Comparison of ENCODE assay signal across 8 mouse cellular contexts in the genomic region with DNA sequence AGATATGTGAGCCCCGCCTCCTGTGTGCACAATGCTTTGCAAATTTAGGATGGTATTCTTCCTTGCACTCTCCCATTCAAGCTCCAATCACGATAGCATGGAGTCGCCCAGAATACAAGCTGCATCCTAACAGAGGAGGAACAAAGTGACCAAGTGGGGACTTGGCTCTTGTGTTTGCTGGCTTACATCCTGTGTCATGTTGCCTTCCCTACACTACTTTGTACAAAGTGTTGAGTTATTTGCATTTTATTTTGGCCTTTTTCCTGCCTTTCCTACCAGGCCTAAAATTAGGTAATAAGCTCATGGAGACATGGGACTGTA.
A peak's percentile ranks its signal among the peaks of the same experiment; 100 is the strongest.
DNase-seq lines count a peak whose midpoint lies in the region; ATAC-seq lines count a peak whose summit lies in the region.

No protein-coding gene starts in this region.

- no peaks in the 10 kb centered on the region for H3K36me3 ChIP-seq in lung, embryonic 15.5 days
- no peaks in the 10 kb centered on the region for H3K36me3 ChIP-seq in forebrain, embryonic 13.5 days (ENCODE audit: poor library complexity, severe bottlenecking)
- no peaks in the 10 kb centered on the region for H3K36me3 ChIP-seq in limb, embryonic 11.5 days (ENCODE audit: control insufficient read depth, insufficient read depth, low read length)
- H3K36me3 ChIP-seq in neural tube, embryonic 14.5 days (ENCODE audit: control insufficient read depth, insufficient read depth, low read length), result no peaks in the 10 kb centered on the region

- ATAC-seq in lung, embryonic 15.5 days (ENCODE audit: borderline replicate concordance, extremely low read depth, low FRiP score, low TSS enrichment), result no peak
- ATAC-seq in forebrain, embryonic 13.5 days, result no peak
- ATAC-seq in limb, embryonic 11.5 days (ENCODE audit: insufficient number of reproducible peaks, low FRiP score, low TSS enrichment, low read depth), result no peak
- no peak for ATAC-seq in neural tube, embryonic 14.5 days (ENCODE audit: low read depth)

- H3K4me2 ChIP-seq in lung, embryonic 15.5 days, result peak overlapping the region; percentile 83
- H3K4me2 ChIP-seq in forebrain, embryonic 13.5 days, result peak overlapping the region; percentile 81
- peak overlapping the region; percentile 94 for H3K4me2 ChIP-seq in limb, embryonic 11.5 days (ENCODE audit: low read depth, severe bottlenecking)
- H3K4me2 ChIP-seq in neural tube, embryonic 14.5 days (ENCODE audit: low read depth, low read length), result peak overlapping the region; percentile 79

- no peak overlapping the region for H3K9ac ChIP-seq in lung, embryonic 15.5 days
- H3K9ac ChIP-seq in forebrain, embryonic 13.5 days, result peak overlapping the region; percentile 66; the same call in 1 of the 2 replicates
- H3K9ac ChIP-seq in limb, embryonic 11.5 days (ENCODE audit: low read length), result no peak overlapping the region
- H3K9ac ChIP-seq in neural tube, embryonic 14.5 days (replicated peaks; ENCODE audit: low read depth, low read length), result peak overlapping the region; percentile 51

- 17% methylated on average over 3 of the region's 3 CpGs for WGBS in lung, embryonic 15.5 days
- 1% methylated on average over 3 of the region's 3 CpGs for WGBS in forebrain, embryonic 13.5 days
- WGBS in limb, embryonic 11.5 days, result 11% methylated on average over 3 of the region's 3 CpGs
- WGBS in neural tube, embryonic 14.5 days, result 4% methylated on average over 3 of the region's 3 CpGs

- DNase-seq in lung, postnatal 10 days, result no peak
- no peak for DNase-seq in limb, embryonic 11.5 days (ENCODE audit: low spot score)
- DNase-seq in cerebellum, adult 11-12 months, result no peak
- no peak for DNase-seq in gastrocnemius, postnatal 14 days
- DNase-seq in thymus, postnatal 25 days, result no peak

- peaks cover 21% of the 10 kb centered on the region; the same call in 1 of the 2 replicates for H3K27me3 ChIP-seq in lung, embryonic 15.5 days
- H3K27me3 ChIP-seq in forebrain, embryonic 13.5 days, result no peaks in the 10 kb centered on the region
- no peaks in the 10 kb centered on the region for H3K27me3 ChIP-seq in limb, embryonic 11.5 days (ENCODE audit: control insufficient read depth, insufficient read depth, low read length)
- H3K27me3 ChIP-seq in neural tube, embryonic 14.5 days (ENCODE audit: control insufficient read depth, insufficient read depth, low read length), result no peaks in the 10 kb centered on the region

- H3K4me1 ChIP-seq in lung, embryonic 15.5 days, result peaks cover 22% of the 10 kb centered on the region
- H3K4me1 ChIP-seq in forebrain, embryonic 13.5 days, result peaks cover 49% of the 10 kb centered on the region
- peaks cover 9% of the 10 kb centered on the region; the same call in 1 of the 2 replicates for H3K4me1 ChIP-seq in limb, embryonic 11.5 days (ENCODE audit: control insufficient read depth, insufficient read depth, low read length)
- H3K4me1 ChIP-seq in neural tube, embryonic 14.5 days (ENCODE audit: control insufficient read depth, insufficient read depth, low read length), result peaks cover 32% of the 10 kb centered on the region

- H3K9me3 ChIP-seq in lung, embryonic 15.5 days, result no peaks in the 10 kb centered on the region
- no peaks in the 10 kb centered on the region for H3K9me3 ChIP-seq in forebrain, embryonic 13.5 days (replicated peaks)
- H3K9me3 ChIP-seq in limb, embryonic 11.5 days (ENCODE audit: control insufficient read depth, low read length), result no peaks in the 10 kb centered on the region
- H3K9me3 ChIP-seq in neural tube, embryonic 14.5 days (ENCODE audit: control insufficient read depth, low read length), result no peaks in the 10 kb centered on the region

- no peak overlapping the region for H3K27ac ChIP-seq in lung, embryonic 15.5 days
- H3K27ac ChIP-seq in forebrain, embryonic 13.5 days, result peak overlapping the region; percentile 66
- no peak overlapping the region for H3K27ac ChIP-seq in limb, embryonic 11.5 days (replicated peaks; ENCODE audit: low read depth, low read length)
- no peak overlapping the region for H3K27ac ChIP-seq in neural tube, embryonic 14.5 days (ENCODE audit: low read depth, low read length)

- intact Hi-C loops in gastrocnemius, postnatal 14 days (cut with DNase I; ENCODE audit: low total_unique reads), result no loop called here

- peak overlapping the region; percentile 35; the same call in 1 of the 2 replicates for H3K4me3 ChIP-seq in lung, embryonic 15.5 days
- peak overlapping the region; percentile 43 for H3K4me3 ChIP-seq in forebrain, embryonic 13.5 days
- peak overlapping the region; percentile 36 for H3K4me3 ChIP-seq in limb, embryonic 11.5 days (ENCODE audit: low read depth, low read length)
- H3K4me3 ChIP-seq in neural tube, embryonic 14.5 days (ENCODE audit: low read depth, low read length), result peak overlapping the region; percentile 35

Comparison
In these comparisons a context has a peak if more than half of its experiments do, and no peak if none do; other contexts are left out.
1. H3K9ac ChIP-seq: peak in forebrain, embryonic 13.5 days (single experiment) and neural tube, embryonic 14.5 days (single experiment); none in lung, embryonic 15.5 days (single experiment) and limb, embryonic 11.5 days (single experiment).
2. Peak in every context shown above with its lines, with median percentiles within 50 percentile points of each other: H3K4me2 ChIP-seq and H3K4me3 ChIP-seq.